Mouse (Mus musculus): Measurements from ENCODE around the gene Prickle1. TPM values are rescaled to one million over a fixed set of nuclear protein-coding genes. Genes with fewer than 3 reads are reported as not detected.

The Prickle1 gene
- polyA plus RNA-seq, 1 experiment from 2014 or later: 11.6 TPM

DNA sequence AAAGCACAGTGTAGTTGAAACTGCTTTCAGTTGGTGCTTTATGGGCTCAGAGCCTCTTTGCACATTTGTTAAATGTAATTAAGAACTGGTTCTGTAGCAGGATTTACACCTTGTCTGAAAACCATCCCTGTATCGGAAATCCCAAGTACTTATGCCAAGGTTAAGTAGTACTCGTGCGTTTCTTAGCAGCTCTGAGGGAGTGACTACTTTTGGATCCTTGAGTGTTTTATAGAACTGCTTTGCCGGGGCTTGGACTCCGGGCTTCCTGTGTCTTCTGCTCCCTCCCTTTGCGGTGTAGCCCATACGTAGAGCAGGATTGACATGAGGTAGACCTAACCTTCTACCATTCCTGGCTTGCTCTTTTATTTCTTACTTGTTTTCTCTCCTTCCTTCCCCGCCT lies 120.0 kb downstream of the Prickle1 start:
- no peak overlapping the region for H3K9ac ChIP-seq (replicated peaks; ENCODE audit: low read length)
- peaks cover 2% of the 10 kb centered on the region; the same call in 1 of the 2 replicates for H3K4me1 ChIP-seq (ENCODE audit: control insufficient read depth, insufficient read depth, low read length)
- 90% methylated on average over 8 of the region's 8 CpGs for WGBS

GRCm38 (mm10) chr15:93474277-93474676 lies 121.4 kb downstream of the Prickle1 start:
- no peak overlapping the region for H3K27ac ChIP-seq (replicated peaks; ENCODE audit: low read depth, low read length)
- ATAC-seq (ENCODE audit: low FRiP score, low TSS enrichment): no peak
- H3K9me3 ChIP-seq (ENCODE audit: control insufficient read depth, low read length): no peaks in the 10 kb centered on the region
- WGBS: 93% methylated on average over 3 of the region's 3 CpGs
- no peak overlapping the region for H3K4me2 ChIP-seq (ENCODE audit: low read length)
- no peaks in the 10 kb centered on the region for H3K27me3 ChIP-seq (ENCODE audit: control insufficient read depth, insufficient read depth, low read length)
- H3K36me3 ChIP-seq (ENCODE audit: control insufficient read depth, insufficient read depth, low read length): no peaks in the 10 kb centered on the region
- no peak overlapping the region for H3K9ac ChIP-seq (replicated peaks; ENCODE audit: low read length)
- H3K4me1 ChIP-seq (ENCODE audit: control insufficient read depth, insufficient read depth, low read length): peaks cover 2% of the 10 kb centered on the region; the same call in 1 of the 2 replicates
- DNase-seq: no peak
- no peak overlapping the region for H3K4me3 ChIP-seq (replicated peaks; ENCODE audit: low read depth, low read length)

More for the DNA sequence above, 120.0 kb downstream of the Prickle1 start:
- Histone ChIP-seq H3K4me3 (replicated peaks; ENCODE audit: low read depth, low read length) (no peak overlapping the region), H3K4me2 (ENCODE audit: low read length) (no peak overlapping the region), H3K27ac (replicated peaks; ENCODE audit: low read depth, low read length) (no peak overlapping the region), H3K27me3 (ENCODE audit: control insufficient read depth, insufficient read depth, low read length) (no peaks in the 10 kb centered on the region), H3K36me3 (ENCODE audit: control insufficient read depth, insufficient read depth, low read length) (no peaks in the 10 kb centered on the region), H3K9me3 (ENCODE audit: control insufficient read depth, low read length) (no peaks in the 10 kb centered on the region)
- ATAC-seq (ENCODE audit: low FRiP score, low TSS enrichment) (no peak), DNase-seq (no peak)

GRCm38 (mm10) chr15:93472089-93472488 lies 123.6 kb downstream of the Prickle1 start:
- no peak overlapping the region for H3K27ac ChIP-seq (replicated peaks; ENCODE audit: low read depth, low read length)
- no peak overlapping the region for H3K4me3 ChIP-seq (replicated peaks; ENCODE audit: low read depth, low read length)
- no peaks in the 10 kb centered on the region for H3K27me3 ChIP-seq (ENCODE audit: control insufficient read depth, insufficient read depth, low read length)
- H3K9ac ChIP-seq (replicated peaks; ENCODE audit: low read length): no peak overlapping the region
- H3K4me2 ChIP-seq (ENCODE audit: low read length): no peak overlapping the region
- DNase-seq: no peak
- no peaks in the 10 kb centered on the region for H3K36me3 ChIP-seq (ENCODE audit: control insufficient read depth, insufficient read depth, low read length)
- 18% methylated on average over 1 of the region's 1 CpGs for WGBS
- H3K9me3 ChIP-seq (ENCODE audit: control insufficient read depth, low read length): no peaks in the 10 kb centered on the region
- ATAC-seq (ENCODE audit: low FRiP score, low TSS enrichment): no peak
- H3K4me1 ChIP-seq (ENCODE audit: control insufficient read depth, insufficient read depth, low read length): peaks cover 2% of the 10 kb centered on the region; the same call in 1 of the 2 replicates

DNA sequence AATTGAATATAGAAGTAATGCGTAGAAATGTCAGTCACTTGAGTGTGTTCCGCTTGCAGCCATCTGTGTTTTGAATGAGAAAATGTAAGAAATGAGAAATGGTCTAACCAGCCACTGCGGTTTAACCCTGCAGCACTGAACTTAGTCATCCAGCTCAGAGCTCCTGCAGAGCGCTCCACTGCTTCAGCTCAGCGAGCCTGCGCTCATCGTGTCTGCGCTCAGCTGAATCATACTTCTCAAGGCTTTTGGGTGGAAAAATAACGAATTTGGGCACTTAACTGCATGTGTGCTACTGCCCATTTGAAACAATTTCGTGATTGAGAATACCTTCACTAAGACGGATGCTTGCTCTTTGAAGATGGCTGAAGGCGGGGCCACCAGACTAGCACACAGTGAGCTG lies 124.0 kb downstream of the Prickle1 start:
- Histone ChIP-seq H3K4me3 (replicated peaks; ENCODE audit: low read depth, low read length) (no peak overlapping the region), H3K9me3 (ENCODE audit: control insufficient read depth, low read length) (no peaks in the 10 kb centered on the region), H3K36me3 (ENCODE audit: control insufficient read depth, insufficient read depth, low read length) (no peaks in the 10 kb centered on the region), H3K4me1 (ENCODE audit: control insufficient read depth, insufficient read depth, low read length) (0 out of 2 replicates have a peak, but pooled peaks cover 2% of the 10 kb centered on the region), H3K9ac (replicated peaks; ENCODE audit: low read length) (no peak overlapping the region), H3K4me2 (ENCODE audit: low read length) (no peak overlapping the region), H3K27me3 (ENCODE audit: control insufficient read depth, insufficient read depth, low read length) (no peaks in the 10 kb centered on the region), H3K27ac (replicated peaks; ENCODE audit: low read depth, low read length) (no peak overlapping the region)
- ATAC-seq (ENCODE audit: low FRiP score, low TSS enrichment) (no peak), DNase-seq (peak; percentile 50)
- WGBS: 36% methylated on average over 12 of the region's 12 CpGs

- 92% methylated on average over 23 of the region's 23 CpGs for WGBS
- Histone ChIP-seq H3K9ac (replicated peaks; ENCODE audit: low read length) (no peak overlapping the region), H3K4me2 (ENCODE audit: low read length) (no peak overlapping the region), H3K4me1 (ENCODE audit: control insufficient read depth, insufficient read depth, low read length) (no peaks in the 10 kb centered on the region), H3K27ac (replicated peaks; ENCODE audit: low read depth, low read length) (no peak overlapping the region), H3K4me3 (replicated peaks; ENCODE audit: low read depth, low read length) (no peak overlapping the region), H3K27me3 (ENCODE audit: control insufficient read depth, insufficient read depth, low read length) (no peaks in the 10 kb centered on the region), H3K9me3 (ENCODE audit: control insufficient read depth, low read length) (no peaks in the 10 kb centered on the region), H3K36me3 (ENCODE audit: control insufficient read depth, insufficient read depth, low read length) (peaks cover 19% of the 10 kb centered on the region)
- DNase-seq (no peak), ATAC-seq (ENCODE audit: low FRiP score, low TSS enrichment) (no peak)
Observed at GRCm38 (mm10) chr15:93461066-93461465, 134.6 kb downstream of the Prickle1 start.

DNA sequence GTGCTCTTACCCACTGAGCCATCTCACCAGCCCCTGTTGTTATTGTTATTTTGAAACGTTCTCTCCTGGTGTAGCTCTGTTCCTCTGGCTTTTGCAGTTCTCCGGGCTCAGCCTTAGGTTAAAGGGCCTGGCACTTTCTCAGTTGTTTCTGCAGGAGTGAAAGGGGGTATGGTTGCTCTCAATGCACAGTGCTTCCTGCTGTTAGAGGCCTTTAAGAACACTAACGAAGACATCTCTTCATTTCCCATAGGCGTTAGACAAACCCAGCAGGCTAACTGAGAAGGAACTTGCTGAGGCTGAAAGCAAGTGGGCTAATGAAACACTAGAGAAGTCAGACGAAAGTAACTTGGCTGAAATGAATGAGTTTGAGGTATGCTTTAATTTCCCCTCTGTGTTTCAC lies 136.3 kb downstream of the Prickle1 start:
- Histone ChIP-seq H3K27me3 (ENCODE audit: control insufficient read depth, insufficient read depth, low read length) (no peaks in the 10 kb centered on the region), H3K36me3 (ENCODE audit: control insufficient read depth, insufficient read depth, low read length) (peaks cover 9% of the 10 kb centered on the region; the same call in 1 of the 2 replicates), H3K9me3 (ENCODE audit: control insufficient read depth, low read length) (no peaks in the 10 kb centered on the region), H3K4me1 (ENCODE audit: control insufficient read depth, insufficient read depth, low read length) (no peaks in the 10 kb centered on the region), H3K4me3 (replicated peaks; ENCODE audit: low read depth, low read length) (no peak overlapping the region), H3K4me2 (ENCODE audit: low read length) (no peak overlapping the region), H3K27ac (replicated peaks; ENCODE audit: low read depth, low read length) (no peak overlapping the region), H3K9ac (replicated peaks; ENCODE audit: low read length) (no peak overlapping the region)
- no peak for DNase-seq
- 70% methylated on average over 5 of the region's 5 CpGs for WGBS
- ATAC-seq (ENCODE audit: low FRiP score, low TSS enrichment): no peak

DNA sequence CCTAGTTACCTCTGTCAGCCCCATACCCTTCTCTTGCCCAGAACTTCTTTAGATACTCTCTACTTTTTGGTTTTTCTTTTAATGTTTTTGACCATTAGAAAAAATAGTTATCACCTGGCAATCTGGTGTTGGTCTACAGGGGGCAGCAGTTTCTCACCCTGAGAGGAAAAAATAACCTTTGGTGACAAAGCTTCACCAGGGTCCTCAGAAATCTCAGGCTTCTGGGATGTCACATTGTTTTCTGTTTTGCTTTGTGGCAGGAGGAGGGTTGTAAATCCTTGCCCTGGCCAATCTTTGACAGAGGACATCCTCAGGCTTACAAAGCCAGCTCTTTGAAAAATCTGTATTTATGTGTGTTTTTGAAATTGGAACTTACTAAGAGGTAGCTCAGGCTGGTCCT lies 139.7 kb downstream of the Prickle1 start:
- Histone ChIP-seq H3K4me2 (ENCODE audit: low read length) (no peak overlapping the region), H3K4me3 (replicated peaks; ENCODE audit: low read depth, low read length) (no peak overlapping the region), H3K27me3 (ENCODE audit: control insufficient read depth, insufficient read depth, low read length) (no peaks in the 10 kb centered on the region), H3K27ac (replicated peaks; ENCODE audit: low read depth, low read length) (no peak overlapping the region), H3K36me3 (ENCODE audit: control insufficient read depth, insufficient read depth, low read length) (peaks cover 9% of the 10 kb centered on the region; the same call in 1 of the 2 replicates), H3K9me3 (ENCODE audit: control insufficient read depth, low read length) (no peaks in the 10 kb centered on the region), H3K9ac (replicated peaks; ENCODE audit: low read length) (no peak overlapping the region), H3K4me1 (ENCODE audit: control insufficient read depth, insufficient read depth, low read length) (no peaks in the 10 kb centered on the region)
- ATAC-seq (ENCODE audit: low FRiP score, low TSS enrichment) (no peak), DNase-seq (no peak)

- H3K4me1 ChIP-seq (ENCODE audit: control insufficient read depth, insufficient read depth, low read length): no peaks in the 10 kb centered on the region
- H3K4me2 ChIP-seq (ENCODE audit: low read length): no peak overlapping the region
- DNase-seq (no peak), ATAC-seq (ENCODE audit: low FRiP score, low TSS enrichment) (no peak)
- no peak overlapping the region for H3K4me3 ChIP-seq (replicated peaks; ENCODE audit: low read depth, low read length)
- H3K36me3 ChIP-seq (ENCODE audit: control insufficient read depth, insufficient read depth, low read length): peaks cover 9% of the 10 kb centered on the region; the same call in 1 of the 2 replicates
- no peak overlapping the region for H3K27ac ChIP-seq (replicated peaks; ENCODE audit: low read depth, low read length)
- H3K9ac ChIP-seq (replicated peaks; ENCODE audit: low read length): no peak overlapping the region
- H3K27me3 ChIP-seq (ENCODE audit: control insufficient read depth, insufficient read depth, low read length): no peaks in the 10 kb centered on the region
- H3K9me3 ChIP-seq (ENCODE audit: control insufficient read depth, low read length): no peaks in the 10 kb centered on the region
- 84% methylated on average over 1 of the region's 1 CpGs for WGBS
Observed at GRCm38 (mm10) chr15:93453296-93453695, 142.4 kb downstream of the Prickle1 start.
